Mouse (Mus musculus): Measurements from ENCODE around the gene Dst. TPM values are rescaled to one million over a fixed set of nuclear protein-coding genes. Genes with fewer than 3 reads are reported as not detected.

The Dst gene
- total and polyA plus RNA-seq, 3 experiments = 0.83 to 1.1 TPM; not detected in 1

- TF ChIP-seq TAL1 (conservative IDR thresholded peaks at IDR 0.05; ENCODE audit: low read depth, low read length) (no peak), POLR2AphosphoS5 (IDR thresholded peaks at IDR 0.05; ENCODE audit: insufficient replicate concordance, low read depth, low read length) (no peak), GATA2 (IDR thresholded peaks at IDR 0.05; ENCODE audit: borderline replicate concordance, low read depth, low read length) (no peak), CTCF (IDR thresholded peaks at IDR 0.05; ENCODE audit: low read depth, low read length) (no peak), GATA1 (IDR thresholded peaks at IDR 0.05; ENCODE audit: borderline replicate concordance, low read length) (no peak)
- H3K4me3 ChIP-seq (ENCODE audit: low read depth, low read length) = no peak overlapping the region
Observed at GRCm38 (mm10) chr1:34124376-34124775, 216.4 kb downstream of the Dst start.

DNA sequence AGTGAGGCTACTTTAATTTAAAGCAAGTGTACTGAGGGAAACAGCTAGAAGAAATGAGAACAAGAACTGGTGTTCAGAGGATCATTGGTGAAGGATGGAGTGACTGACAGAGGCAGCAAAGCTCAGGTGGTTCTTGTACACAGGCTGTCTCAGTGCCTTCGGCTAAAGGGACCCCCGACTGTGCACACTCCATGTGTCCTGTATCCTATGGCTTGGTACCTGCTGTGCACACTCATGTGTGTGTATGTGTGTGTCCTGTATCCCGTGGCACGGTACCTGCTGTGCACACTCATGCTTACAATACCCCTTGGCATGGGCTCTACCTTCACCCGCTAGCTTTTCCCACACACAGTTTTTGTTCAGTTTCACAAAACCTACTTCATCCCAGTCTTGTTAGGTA lies 217.1 kb downstream of the Dst start:
- TF ChIP-seq CTCF (IDR thresholded peaks at IDR 0.05; ENCODE audit: low read depth, low read length) = no peak
- no peak for DNase-seq (ENCODE audit: low spot score)
- no peak for ATAC-seq (ENCODE audit: extremely low read depth, insufficient number of reproducible peaks, low FRiP score, poor library complexity, severe bottlenecking)

More at GRCm38 (mm10) chr1:34124376-34124775, 216.4 kb downstream of the Dst start:
- H3K4me1 ChIP-seq (ENCODE audit: insufficient read depth, low read depth, low read length) = no peaks in the 10 kb centered on the region
- no peak for DNase-seq (ENCODE audit: low spot score)
- no peak for ATAC-seq (ENCODE audit: extremely low read depth, insufficient number of reproducible peaks, low FRiP score, poor library complexity, severe bottlenecking)
- H3K9me3 ChIP-seq (replicated peaks) = no peaks in the 10 kb centered on the region
- no peaks in the 10 kb centered on the region; the same call in 1 of the 2 replicates for H3K27me3 ChIP-seq (ENCODE audit: insufficient read depth, low read length)
- no peaks in the 10 kb centered on the region for H3K36me3 ChIP-seq (replicated peaks)

DNA sequence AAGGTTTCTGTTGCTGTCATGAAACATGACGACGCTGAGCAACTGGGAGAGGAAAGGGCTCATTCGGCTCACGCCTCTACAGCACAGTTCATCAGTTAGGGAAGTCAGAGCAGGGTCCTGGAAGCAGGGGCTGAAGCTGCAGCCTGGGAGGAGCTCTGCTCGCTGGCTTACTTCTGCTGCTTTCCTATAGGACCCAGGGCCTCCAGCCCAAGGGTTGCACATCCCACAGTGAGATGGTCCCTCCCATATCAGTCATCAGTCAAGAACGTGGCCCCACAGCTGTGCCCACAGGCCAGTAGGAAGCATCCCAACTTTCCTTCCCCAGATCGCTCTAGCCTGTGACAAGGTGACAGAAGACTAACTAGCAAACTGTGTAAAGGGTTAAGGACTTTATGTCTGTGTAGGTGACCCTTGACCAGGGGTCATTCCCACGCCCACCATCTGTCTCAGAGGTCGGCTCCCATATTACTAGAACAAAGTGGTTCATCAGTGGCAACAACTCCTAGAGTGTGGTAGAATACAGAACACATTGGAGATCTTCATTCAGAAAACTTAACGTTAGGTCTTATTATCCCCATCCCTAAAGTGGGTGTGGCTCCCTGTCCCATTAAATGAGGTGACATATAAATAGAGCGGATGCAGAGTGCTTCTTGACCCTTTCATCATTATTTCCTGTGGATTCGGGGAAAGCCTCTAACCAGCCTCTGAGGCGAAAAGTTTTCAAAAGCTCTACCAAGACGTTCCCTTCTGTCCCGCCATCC lies 219.9 kb downstream of the Dst start:
- no peak for DNase-seq (ENCODE audit: low spot score)
- no peak for ATAC-seq (ENCODE audit: extremely low read depth, insufficient number of reproducible peaks, low FRiP score, poor library complexity, severe bottlenecking)
- Histone ChIP-seq H3K36me3 (replicated peaks) (no peaks in the 10 kb centered on the region), H3K4me1 (ENCODE audit: insufficient read depth, low read depth, low read length) (no peaks in the 10 kb centered on the region), H3K9me3 (replicated peaks) (no peaks in the 10 kb centered on the region), H3K4me3 (ENCODE audit: low read depth, low read length) (no peak overlapping the region), H3K27me3 (ENCODE audit: insufficient read depth, low read length) (no peaks in the 10 kb centered on the region)
- TF ChIP-seq CTCF (IDR thresholded peaks at IDR 0.05; ENCODE audit: low read depth, low read length) = no peak

More for the DNA sequence above, 217.1 kb downstream of the Dst start:
- Histone ChIP-seq H3K4me1 (ENCODE audit: insufficient read depth, low read depth, low read length) (no peaks in the 10 kb centered on the region), H3K27me3 (ENCODE audit: insufficient read depth, low read length) (no peaks in the 10 kb centered on the region; the same call in 1 of the 2 replicates), H3K9me3 (replicated peaks) (no peaks in the 10 kb centered on the region), H3K4me3 (ENCODE audit: low read depth, low read length) (no peak overlapping the region), H3K36me3 (replicated peaks) (no peaks in the 10 kb centered on the region)

- TF ChIP-seq POLR2AphosphoS5 (IDR thresholded peaks at IDR 0.05; ENCODE audit: insufficient replicate concordance, low read depth, low read length) (no peak), TAL1 (conservative IDR thresholded peaks at IDR 0.05; ENCODE audit: low read depth, low read length) (no peak), CTCF (IDR thresholded peaks at IDR 0.05; ENCODE audit: low read depth, low read length) (no peak), GATA1 (IDR thresholded peaks at IDR 0.05; ENCODE audit: borderline replicate concordance, low read length) (no peak), GATA2 (IDR thresholded peaks at IDR 0.05; ENCODE audit: borderline replicate concordance, low read depth, low read length) (no peak)
- Histone ChIP-seq H3K4me1 (ENCODE audit: insufficient read depth, low read depth, low read length) (no peaks in the 10 kb centered on the region), H3K36me3 (replicated peaks) (no peaks in the 10 kb centered on the region), H3K27me3 (ENCODE audit: insufficient read depth, low read length) (no peaks in the 10 kb centered on the region), H3K4me3 (ENCODE audit: low read depth, low read length) (no peak overlapping the region), H3K9me3 (replicated peaks) (no peaks in the 10 kb centered on the region)
- DNase-seq (ENCODE audit: low spot score) (no peak), ATAC-seq (ENCODE audit: extremely low read depth, insufficient number of reproducible peaks, low FRiP score, poor library complexity, severe bottlenecking) (no peak)
Observed at GRCm38 (mm10) chr1:34128796-34129195, 220.8 kb downstream of the Dst start.

DNA sequence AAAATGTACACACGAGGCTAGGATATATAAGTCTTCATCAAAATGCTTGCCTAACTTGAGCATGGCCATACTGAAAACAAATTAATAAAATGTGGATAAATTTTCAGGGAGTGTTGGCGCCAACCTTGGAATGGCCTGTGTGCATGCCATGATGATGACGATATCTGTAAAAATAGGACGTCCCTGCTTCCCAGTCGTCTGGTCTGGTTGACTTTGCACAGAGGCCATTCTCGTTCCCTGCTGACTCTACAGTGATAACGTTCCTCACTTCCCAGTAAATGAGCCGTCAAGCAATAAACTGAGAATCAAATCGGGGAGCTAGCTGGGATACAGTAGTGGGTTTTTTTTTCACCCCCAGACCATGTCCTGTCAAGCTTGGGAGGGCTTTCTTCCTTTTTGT lies 221.7 kb downstream of the Dst start:
- Histone ChIP-seq H3K4me3 (ENCODE audit: low read depth, low read length) (no peak overlapping the region), H3K4me1 (ENCODE audit: insufficient read depth, low read depth, low read length) (no peaks in the 10 kb centered on the region), H3K9me3 (replicated peaks) (no peaks in the 10 kb centered on the region), H3K27me3 (ENCODE audit: insufficient read depth, low read length) (no peaks in the 10 kb centered on the region), H3K36me3 (replicated peaks) (no peaks in the 10 kb centered on the region)
- no peak for TF ChIP-seq GATA2 (IDR thresholded peaks at IDR 0.05; ENCODE audit: borderline replicate concordance, low read depth, low read length)
- no peak for TF ChIP-seq CTCF (IDR thresholded peaks at IDR 0.05; ENCODE audit: low read depth, low read length)
- no peak for TF ChIP-seq TAL1 (conservative IDR thresholded peaks at IDR 0.05; ENCODE audit: low read depth, low read length)
- TF ChIP-seq GATA1 (IDR thresholded peaks at IDR 0.05; ENCODE audit: borderline replicate concordance, low read length) = no peak
- TF ChIP-seq POLR2AphosphoS5 (IDR thresholded peaks at IDR 0.05; ENCODE audit: insufficient replicate concordance, low read depth, low read length) = no peak
- no peak for ATAC-seq (ENCODE audit: extremely low read depth, insufficient number of reproducible peaks, low FRiP score, poor library complexity, severe bottlenecking)
- no peak for DNase-seq (ENCODE audit: low spot score)

DNA sequence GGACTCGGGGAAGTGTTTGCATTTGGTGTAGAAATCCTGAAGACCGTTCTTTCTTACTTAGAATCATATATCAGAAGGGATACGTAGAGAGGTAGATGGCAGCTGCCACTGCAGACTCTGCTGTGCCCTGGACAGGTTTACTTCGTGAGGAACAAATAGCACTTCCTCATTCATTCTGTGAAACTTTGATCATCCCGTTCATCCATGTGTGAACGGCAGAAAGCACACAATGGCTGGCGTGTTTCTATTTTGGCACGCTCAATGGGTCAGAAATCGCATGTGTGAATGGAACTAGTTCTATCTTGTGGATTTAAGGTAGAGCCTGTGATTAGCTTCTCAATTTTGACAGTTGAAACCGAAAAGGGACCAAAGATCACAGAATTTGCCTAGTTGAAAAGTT lies 222.8 kb downstream of the Dst start:
- no peaks in the 10 kb centered on the region for H3K4me1 ChIP-seq (ENCODE audit: insufficient read depth, low read depth, low read length)
- no peak for ATAC-seq (ENCODE audit: extremely low read depth, insufficient number of reproducible peaks, low FRiP score, poor library complexity, severe bottlenecking)
- H3K9me3 ChIP-seq (replicated peaks) = no peaks in the 10 kb centered on the region
- H3K27me3 ChIP-seq (ENCODE audit: insufficient read depth, low read length) = no peaks in the 10 kb centered on the region
- TF ChIP-seq GATA2 (IDR thresholded peaks at IDR 0.05; ENCODE audit: borderline replicate concordance, low read depth, low read length) (no peak), CTCF (IDR thresholded peaks at IDR 0.05; ENCODE audit: low read depth, low read length) (no peak), POLR2AphosphoS5 (IDR thresholded peaks at IDR 0.05; ENCODE audit: insufficient replicate concordance, low read depth, low read length) (no peak), TAL1 (conservative IDR thresholded peaks at IDR 0.05; ENCODE audit: low read depth, low read length) (no peak), GATA1 (IDR thresholded peaks at IDR 0.05; ENCODE audit: borderline replicate concordance, low read length) (no peak)
- H3K4me3 ChIP-seq (ENCODE audit: low read depth, low read length) = no peak overlapping the region
- no peaks in the 10 kb centered on the region for H3K36me3 ChIP-seq (replicated peaks)
- no peak for DNase-seq (ENCODE audit: low spot score)
